Mouse (Mus musculus): ENCODE measurements at regions not wholly inside any gene's neighbourhood (a gene's known extent, or its start where the extent isn't known, plus 50 kb on each side); places are given as distances from the start of the nearest gene placed in this dataset.

DNA sequence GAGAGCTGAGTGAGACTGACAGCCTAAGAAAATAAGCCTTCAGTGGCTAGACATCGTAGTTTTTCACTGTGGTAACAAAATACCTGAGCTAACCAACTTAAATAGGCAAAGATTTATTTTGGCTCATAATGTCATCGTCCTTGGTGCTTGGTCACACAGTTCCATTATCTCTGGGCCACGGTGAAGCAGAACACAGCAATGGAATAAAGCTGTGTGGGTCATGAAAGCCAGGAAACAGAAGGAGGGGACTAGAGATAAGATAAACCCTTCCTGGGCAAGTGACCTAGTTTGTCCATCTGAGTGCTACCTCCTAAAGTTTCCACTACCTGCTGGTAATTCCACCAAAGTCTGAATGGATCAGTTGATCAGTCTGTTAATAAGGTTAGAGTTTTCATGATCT is 134.8 kb upstream of the Gm5129 start:
- DNase-seq (ENCODE audit: low spot score) = no peak

GRCm38 (mm10) chr5:29875451-29875850 is 137.5 kb upstream of the Il6 start:
- DNase-seq (ENCODE audit: low spot score) = no peak

DNA sequence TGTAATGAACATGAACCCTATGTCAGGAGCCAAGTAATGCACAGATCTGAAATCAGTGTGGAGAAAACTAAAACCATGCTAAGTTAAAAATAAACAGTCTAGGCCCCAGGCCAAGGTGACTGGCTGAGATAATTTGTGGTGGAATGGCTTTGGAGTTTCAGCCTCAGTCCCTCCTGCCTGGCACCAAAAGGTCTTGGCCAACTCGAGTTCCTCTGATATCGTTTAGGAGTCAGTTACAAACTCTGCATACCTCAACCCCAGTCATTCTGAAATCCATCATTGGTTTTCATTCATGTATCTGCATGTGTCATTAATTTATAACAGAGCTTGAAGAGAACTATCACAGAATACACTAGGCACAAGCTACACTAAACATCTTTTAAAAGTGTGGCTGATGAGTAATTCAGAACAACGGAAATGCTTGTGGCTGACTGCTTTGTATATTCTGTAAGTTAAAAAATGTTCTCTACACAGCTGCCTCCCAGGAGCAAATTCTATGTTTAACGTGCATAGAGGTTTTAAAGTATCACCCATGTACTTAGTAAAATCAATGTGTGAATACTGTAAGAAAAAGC is 125.6 kb upstream of the Il6 start:
- DNase-seq (ENCODE audit: low spot score) = no peak

DNA sequence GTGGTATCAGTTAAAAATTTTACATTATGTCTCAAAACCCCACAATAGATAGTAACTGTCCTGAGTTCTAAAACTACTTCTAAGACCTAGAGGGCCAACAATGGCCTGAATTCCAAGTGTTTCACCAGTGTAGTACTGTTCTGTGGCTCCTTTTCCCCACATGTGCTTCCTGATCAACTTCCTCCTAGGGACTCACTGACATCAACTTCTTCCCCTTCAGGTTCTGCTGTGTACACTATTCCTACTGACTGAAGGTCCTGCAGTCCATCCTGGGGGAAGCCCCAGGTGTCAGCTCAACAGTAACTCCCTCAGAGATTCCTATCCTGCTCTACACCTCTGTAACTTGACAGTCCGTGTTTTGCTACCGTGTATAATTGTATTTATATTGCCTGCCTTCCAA is 120.6 kb upstream of the Il6 start:
- no peak for DNase-seq (ENCODE audit: low spot score)

DNA sequence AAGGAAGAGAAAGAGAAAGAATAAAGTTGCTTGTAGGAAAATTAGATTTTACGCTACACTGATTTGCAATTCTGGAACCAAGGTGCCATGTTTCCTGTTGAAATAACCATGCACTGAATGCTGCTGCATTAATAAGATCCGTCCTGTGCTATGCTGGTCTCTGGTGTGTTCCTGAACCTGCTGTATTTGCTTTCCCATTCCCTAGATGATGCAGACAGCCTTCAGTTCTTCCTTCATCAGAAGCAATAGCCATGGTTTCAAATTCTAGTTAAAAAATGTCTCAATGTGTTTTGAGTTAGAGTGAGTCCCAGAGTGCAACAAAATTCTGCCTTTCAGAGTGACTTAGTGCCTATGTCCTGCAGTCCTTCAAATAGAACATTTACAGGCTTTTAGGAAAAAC is 120.1 kb upstream of the Il6 start:
- DNase-seq (ENCODE audit: low spot score) = no peak

GRCm38 (mm10) chr5:29893829-29894228 is 119.1 kb upstream of the Il6 start:
- no peak for DNase-seq (ENCODE audit: low spot score)

GRCm38 (mm10) chr5:29894606-29895595 is 118.0 kb upstream of the Il6 start:
- peak; percentile 6 for DNase-seq (ENCODE audit: low spot score)

DNA sequence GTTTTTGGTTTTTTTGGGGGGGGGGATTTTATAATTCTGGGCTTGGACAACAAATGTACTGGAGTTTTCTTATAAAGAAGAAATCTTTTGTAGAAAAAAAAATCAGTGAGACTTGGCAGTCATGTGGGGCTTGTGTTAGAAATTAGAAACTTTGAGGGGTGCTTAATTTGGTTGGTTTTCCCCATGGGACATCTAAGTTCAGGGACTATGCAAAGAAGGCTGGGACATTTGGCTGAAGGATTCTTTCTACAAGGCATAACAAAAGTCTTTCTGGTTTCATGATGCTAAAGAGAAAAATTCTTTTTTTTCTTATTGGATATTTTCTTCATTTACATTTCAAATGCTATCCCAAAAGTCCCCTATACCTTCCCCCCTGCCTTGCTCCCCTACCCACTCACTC is 115.3 kb upstream of the Il6 start:
- DNase-seq (ENCODE audit: low spot score) = no peak

DNA sequence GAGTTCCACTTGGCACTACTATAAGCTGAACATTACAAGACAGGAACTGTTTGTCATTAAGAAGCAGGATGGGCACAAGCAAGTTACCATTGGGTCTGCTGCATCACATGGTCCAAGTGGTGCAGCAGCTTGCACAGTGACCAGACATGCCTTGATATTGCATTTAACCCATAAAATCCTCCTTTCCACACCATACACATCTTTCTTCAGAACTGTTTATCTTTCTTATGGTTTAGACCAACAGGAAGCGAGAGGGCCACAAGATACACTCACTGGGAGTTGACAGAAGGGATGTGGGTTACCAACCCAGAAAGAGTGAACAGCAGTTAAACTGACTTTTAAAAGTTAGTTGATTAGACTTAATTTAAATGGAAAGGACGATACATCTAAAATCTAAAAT is 111.2 kb upstream of the Il6 start:
- DNase-seq (ENCODE audit: low spot score) = no peak

GRCm38 (mm10) chr5:29920295-29920694 is 92.6 kb upstream of the Il6 start:
- no peak for DNase-seq (ENCODE audit: low spot score)

DNA sequence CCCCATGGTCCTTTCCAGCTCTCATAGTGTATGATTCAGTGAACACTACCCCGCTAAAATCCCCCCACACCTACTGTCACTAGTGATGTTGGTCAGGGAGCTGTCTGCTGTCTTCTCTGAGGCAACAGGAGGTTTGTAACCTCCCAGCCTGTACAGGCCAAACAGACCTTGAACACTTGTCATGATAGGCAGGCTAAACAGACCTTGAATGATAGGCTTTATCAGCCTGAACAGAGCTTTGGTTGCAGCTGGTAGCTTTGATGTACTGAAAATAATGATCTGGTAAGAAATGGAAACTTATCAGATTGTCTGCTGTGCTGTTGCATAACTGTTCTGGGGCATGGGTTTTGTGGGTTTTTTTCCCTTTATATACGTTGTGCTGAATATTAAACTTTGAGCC is 87.4 kb upstream of the Il6 start:
- no peak for DNase-seq (ENCODE audit: low spot score)

DNA sequence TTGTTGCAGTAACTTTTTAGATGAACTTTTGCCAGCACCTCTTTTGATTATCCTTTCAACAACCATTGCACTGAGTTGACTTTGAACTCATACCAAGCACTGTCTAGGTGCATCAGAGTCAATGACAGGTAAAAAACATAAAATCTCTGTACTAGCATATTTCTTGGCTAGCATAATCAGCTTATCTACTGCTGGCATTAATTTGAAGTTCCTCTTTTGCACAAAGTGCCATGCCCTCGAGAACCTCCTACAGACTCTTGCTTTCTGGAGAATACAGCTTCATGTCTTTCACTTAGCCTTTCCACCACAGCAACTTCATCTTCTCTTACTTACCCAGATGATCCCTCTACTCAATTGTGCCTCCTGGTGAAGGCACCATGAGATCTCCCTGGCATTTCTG is 85.3 kb upstream of the Il6 start:
- no peak for DNase-seq (ENCODE audit: low spot score)

DNA sequence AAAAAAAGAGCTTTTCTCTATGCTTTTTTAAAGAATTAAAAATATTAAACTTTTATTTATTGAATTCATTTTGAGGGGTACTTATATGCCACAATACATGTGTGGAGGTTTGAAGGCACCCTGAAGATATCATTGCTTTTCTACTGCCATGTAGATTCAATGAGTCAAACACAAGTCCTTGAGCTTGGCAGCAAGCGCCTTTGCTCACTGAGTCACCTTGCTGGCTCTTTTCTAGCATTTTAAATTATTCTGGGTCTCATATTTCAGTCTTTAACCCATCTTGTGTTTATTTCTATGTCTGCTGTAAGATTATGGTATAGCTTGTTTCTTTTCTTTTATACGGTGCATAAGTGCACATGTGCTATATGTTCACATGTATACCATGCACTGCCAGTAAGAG is 83.5 kb upstream of the Il6 start:
- DNase-seq (ENCODE audit: low spot score) = no peak

DNA sequence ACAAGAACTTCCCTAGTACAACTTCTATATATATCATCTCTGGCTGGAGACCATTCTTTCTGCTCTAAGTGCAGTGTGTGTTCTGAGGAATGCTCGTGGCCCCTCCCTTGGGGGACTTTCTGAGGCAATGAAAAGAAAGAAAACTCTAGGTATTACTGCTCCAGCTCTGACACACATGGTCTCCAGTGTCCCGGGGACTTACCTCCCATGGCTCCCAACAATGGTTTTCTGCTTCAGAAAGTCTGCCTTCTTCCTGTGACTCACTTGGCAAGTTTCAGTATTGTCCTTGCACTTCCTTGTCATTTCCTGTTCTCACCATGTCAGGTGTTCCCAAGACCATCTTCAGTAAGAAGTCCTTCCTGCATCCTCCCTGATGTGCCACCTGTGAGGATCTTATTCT is 65.7 kb upstream of the Il6 start:
- DNase-seq (ENCODE audit: low spot score) = no peak

- no peak for DNase-seq (ENCODE audit: low spot score)
Observed at GRCm38 (mm10) chr5:29948161-29948560, 64.8 kb upstream of the Il6 start.

DNA sequence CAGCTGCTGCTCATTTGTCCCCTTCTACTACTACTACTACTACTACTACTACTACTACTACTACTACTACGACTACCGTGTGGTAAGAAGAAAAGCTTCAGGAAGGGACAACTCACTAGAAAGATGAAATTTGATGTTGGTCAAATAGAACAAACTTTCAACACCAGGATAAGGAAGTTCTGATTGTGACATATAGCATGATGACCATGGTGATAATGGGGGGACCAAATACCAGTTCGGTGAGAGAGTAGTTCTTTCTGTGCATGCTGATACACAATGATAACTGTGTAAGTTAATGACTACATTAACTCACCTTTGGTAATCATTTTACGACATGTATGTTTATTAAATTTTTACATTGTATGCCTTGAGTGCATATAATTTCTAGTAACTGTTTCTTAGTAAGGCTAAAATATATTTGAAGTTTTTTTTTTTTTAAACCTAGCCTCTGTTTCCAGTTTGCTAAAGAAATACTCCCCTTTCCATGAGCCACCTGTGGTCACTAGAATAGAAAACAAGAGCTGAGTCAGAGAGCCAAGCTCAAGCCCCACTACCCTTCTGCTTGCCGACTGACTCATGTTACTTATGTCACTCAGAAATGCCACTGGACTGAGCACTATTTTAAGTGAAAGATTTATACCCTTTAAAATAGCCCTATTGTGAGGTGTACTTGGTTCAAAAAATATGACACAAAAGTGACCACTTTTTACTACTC is 62.3 kb upstream of the Il6 start:
- DNase-seq (ENCODE audit: low spot score) = no peak

DNA sequence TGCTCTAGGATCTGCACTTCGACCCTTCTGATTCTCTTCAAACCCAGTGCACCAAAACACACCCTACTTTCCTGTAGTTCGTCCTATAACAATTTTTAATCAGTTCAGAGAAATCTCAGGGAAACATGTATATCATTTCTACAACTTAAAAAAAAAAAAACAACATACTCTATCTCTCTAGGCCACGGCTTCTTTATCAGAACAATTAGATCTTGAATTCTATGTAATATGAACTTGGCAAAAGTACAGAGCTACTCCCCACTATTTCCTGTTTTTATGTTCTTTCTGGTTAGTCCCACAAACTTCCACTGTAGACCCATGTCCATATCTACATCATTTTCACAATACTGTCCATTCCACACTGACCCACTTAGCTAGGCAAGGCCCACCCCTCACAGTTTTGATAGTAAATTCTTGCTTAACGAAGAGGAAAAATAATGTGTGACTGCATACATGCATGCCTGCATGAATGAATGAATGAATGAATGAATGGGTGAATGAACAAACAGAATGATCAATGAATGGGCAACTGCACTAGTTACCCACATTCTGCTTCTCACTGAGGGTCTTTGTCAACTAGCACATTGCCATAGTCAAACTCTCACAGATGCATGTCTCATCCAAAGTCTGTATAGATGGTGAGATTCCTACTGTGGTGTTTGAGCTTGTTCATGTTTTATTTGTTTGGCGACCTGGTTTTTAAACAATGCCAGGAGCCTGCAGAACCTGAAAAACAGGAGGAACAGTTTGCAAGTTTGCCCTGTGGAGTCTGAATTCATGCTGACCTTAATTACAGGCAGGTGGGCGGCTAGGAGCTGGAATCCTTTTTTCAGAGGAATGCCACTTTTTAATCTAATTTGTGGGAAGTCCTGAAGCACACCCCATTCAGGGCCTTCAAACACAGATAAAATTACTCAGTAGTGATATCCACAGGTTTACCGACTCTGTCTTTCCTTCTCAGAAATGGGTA is 61.2 kb upstream of the Il6 start:
- peak; percentile 56 for DNase-seq (ENCODE audit: low spot score)

Measured in retina, embryonic 14.5 days (tissue).